Mouse (Mus musculus): ENCODE data around the gene Sertad4. TPM values are rescaled to one million over a fixed set of nuclear protein-coding genes. Genes with fewer than 3 reads are reported as not detected.

Sertad4 gene
- polyA plus RNA-seq, 1 experiment from 2014 or later: 18.1 TPM

GRCm38 (mm10) chr1:192830444-192830843 lies 25.1 kb downstream of the Sertad4 start:
- no peak for ATAC-seq (ENCODE audit: insufficient number of reproducible peaks, low FRiP score)
- Histone ChIP-seq H3K9ac (no peak overlapping the region), H3K4me3 (no peak overlapping the region), H3K36me3 (no peaks in the 10 kb centered on the region), H3K4me2 (no peak overlapping the region), H3K9me3 (replicated peaks) (no peaks in the 10 kb centered on the region), H3K4me1 (replicated peaks) (peaks cover 45% of the 10 kb centered on the region), H3K27me3 (replicated peaks) (peaks cover 21% of the 10 kb centered on the region), H3K27ac (ENCODE audit: poor library complexity, severe bottlenecking) (no peak overlapping the region)
- 24% methylated on average over 6 of the region's 6 CpGs for WGBS

GRCm38 (mm10) chr1:192828928-192829327 lies 26.6 kb downstream of the Sertad4 start:
- Histone ChIP-seq H3K27ac (ENCODE audit: poor library complexity, severe bottlenecking) (no peak overlapping the region), H3K27me3 (replicated peaks) (peaks cover 18% of the 10 kb centered on the region), H3K4me2 (no peak overlapping the region), H3K4me3 (no peak overlapping the region), H3K9me3 (replicated peaks) (0 out of 2 replicates have a peak, but pooled peaks cover 3% of the 10 kb centered on the region), H3K36me3 (no peaks in the 10 kb centered on the region), H3K9ac (no peak overlapping the region), H3K4me1 (replicated peaks) (peaks cover 36% of the 10 kb centered on the region)
- WGBS: 56% methylated on average over 7 of the region's 7 CpGs
- no peak for ATAC-seq (ENCODE audit: insufficient number of reproducible peaks, low FRiP score)

GRCm38 (mm10) chr1:192827955-192828354 lies 27.6 kb downstream of the Sertad4 start:
- H3K4me1 ChIP-seq (replicated peaks): peaks cover 39% of the 10 kb centered on the region
- no peak overlapping the region for H3K4me2 ChIP-seq
- peaks cover 8% of the 10 kb centered on the region for H3K27me3 ChIP-seq (replicated peaks)
- H3K9me3 ChIP-seq (replicated peaks): 0 out of 2 replicates have a peak, but pooled peaks cover 3% of the 10 kb centered on the region
- no peak overlapping the region for H3K27ac ChIP-seq (ENCODE audit: poor library complexity, severe bottlenecking)
- no peak overlapping the region for H3K4me3 ChIP-seq
- ATAC-seq (ENCODE audit: insufficient number of reproducible peaks, low FRiP score): no peak
- no peak overlapping the region for H3K9ac ChIP-seq
- H3K36me3 ChIP-seq: no peaks in the 10 kb centered on the region

GRCm38 (mm10) chr1:192825746-192826145 lies 29.8 kb downstream of the Sertad4 start:
- no peak for ATAC-seq (ENCODE audit: insufficient number of reproducible peaks, low FRiP score)
- Histone ChIP-seq H3K9me3 (replicated peaks) (peaks cover 3% of the 10 kb centered on the region; the same call in 1 of the 2 replicates), H3K4me3 (no peak overlapping the region), H3K9ac (no peak overlapping the region), H3K4me2 (no peak overlapping the region), H3K4me1 (replicated peaks) (peaks cover 47% of the 10 kb centered on the region), H3K36me3 (no peaks in the 10 kb centered on the region), H3K27ac (ENCODE audit: poor library complexity, severe bottlenecking) (no peak overlapping the region), H3K27me3 (replicated peaks) (no peaks in the 10 kb centered on the region)
- 25% methylated on average over 9 of the region's 9 CpGs for WGBS

DNA sequence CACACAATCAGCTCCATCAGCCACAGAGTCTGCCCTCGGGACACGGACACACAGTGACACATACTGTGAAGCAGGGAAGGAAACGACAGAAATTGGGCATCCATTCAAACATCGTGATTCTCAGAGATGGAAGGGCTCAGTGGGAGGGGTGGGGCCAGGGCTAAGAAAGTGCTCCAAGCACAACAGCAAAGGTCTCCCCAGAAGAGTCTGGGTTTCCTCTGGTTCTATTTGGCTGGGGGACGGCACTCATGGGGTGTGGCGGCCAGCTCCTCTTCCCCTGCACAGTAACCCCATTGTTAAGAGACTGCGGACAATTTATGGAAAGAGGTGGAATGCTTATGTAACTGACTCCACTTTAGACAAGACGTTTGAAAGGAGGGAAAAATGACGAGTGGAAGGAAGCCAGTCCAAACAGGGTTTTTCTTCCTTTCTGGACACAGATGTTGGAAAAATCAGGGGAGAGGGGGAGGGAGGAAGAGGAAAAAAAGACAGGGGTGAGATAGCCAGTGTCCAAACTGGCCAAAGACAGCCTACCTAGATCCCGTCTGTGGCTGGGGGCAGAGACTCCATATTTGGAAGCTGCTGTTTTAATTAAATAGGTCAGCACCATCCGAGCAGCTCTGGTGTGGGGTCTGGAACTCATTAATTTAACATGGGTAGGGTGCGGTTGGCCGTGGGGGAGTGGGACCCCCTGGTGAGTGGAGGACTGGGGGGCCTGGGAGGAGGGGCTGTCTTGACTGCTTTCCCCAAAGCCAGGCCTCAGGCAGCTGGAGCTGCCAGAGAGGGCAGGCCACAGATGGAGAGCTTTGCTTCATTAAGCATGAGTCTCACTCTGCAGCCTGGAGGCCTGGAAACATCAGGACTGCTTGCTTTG lies 32.7 kb downstream of the Sertad4 start:
- peak overlapping the region; percentile 86 for H3K27ac ChIP-seq (ENCODE audit: poor library complexity, severe bottlenecking)
- peaks cover 3% of the 10 kb centered on the region; the same call in 1 of the 2 replicates for H3K9me3 ChIP-seq (replicated peaks)
- 23% methylated on average over 13 of the region's 13 CpGs for WGBS
- no peaks in the 10 kb centered on the region for H3K27me3 ChIP-seq (replicated peaks)
- no peak overlapping the region for H3K4me3 ChIP-seq
- no peak overlapping the region; the same call in 1 of the 2 replicates for H3K9ac ChIP-seq
- peak; percentile 87 for ATAC-seq (ENCODE audit: insufficient number of reproducible peaks, low FRiP score)
- H3K4me2 ChIP-seq: peak overlapping the region; percentile 25; the same call in 1 of the 2 replicates
- H3K4me1 ChIP-seq (replicated peaks): peaks cover 29% of the 10 kb centered on the region
- H3K36me3 ChIP-seq: no peaks in the 10 kb centered on the region

GRCm38 (mm10) chr1:192822309-192822651 lies 33.3 kb downstream of the Sertad4 start:
- whole genome bisulfite sequencing: 44% methylated on average over 1 of the region's 1 CpGs
- Histone ChIP-seq H3K9ac (no peak overlapping the region), H3K9me3 (replicated peaks) (peaks cover 3% of the 10 kb centered on the region; the same call in 1 of the 2 replicates), H3K4me3 (no peak overlapping the region), H3K36me3 (no peaks in the 10 kb centered on the region), H3K27ac (ENCODE audit: poor library complexity, severe bottlenecking) (peak overlapping the region; percentile 86), H3K27me3 (replicated peaks) (no peaks in the 10 kb centered on the region), H3K4me1 (replicated peaks) (peaks cover 29% of the 10 kb centered on the region), H3K4me2 (no peak overlapping the region)
- ATAC-seq (ENCODE audit: insufficient number of reproducible peaks, low FRiP score): no peak; the same call in 1 of the 2 replicates

GRCm38 (mm10) chr1:192818334-192818733 lies 37.2 kb downstream of the Sertad4 start:
- no peak overlapping the region for H3K9ac ChIP-seq
- no peak for ATAC-seq (ENCODE audit: insufficient number of reproducible peaks, low FRiP score)
- H3K27me3 ChIP-seq (replicated peaks): no peaks in the 10 kb centered on the region
- H3K4me3 ChIP-seq: no peak overlapping the region
- H3K4me1 ChIP-seq (replicated peaks): peaks cover 28% of the 10 kb centered on the region
- no peak overlapping the region for H3K4me2 ChIP-seq
- no peaks in the 10 kb centered on the region for H3K36me3 ChIP-seq
- no peaks in the 10 kb centered on the region; the same call in 1 of the 2 replicates for H3K9me3 ChIP-seq (replicated peaks)
- 87% methylated on average over 5 of the region's 5 CpGs for WGBS
- H3K27ac ChIP-seq (ENCODE audit: poor library complexity, severe bottlenecking): no peak overlapping the region

DNA sequence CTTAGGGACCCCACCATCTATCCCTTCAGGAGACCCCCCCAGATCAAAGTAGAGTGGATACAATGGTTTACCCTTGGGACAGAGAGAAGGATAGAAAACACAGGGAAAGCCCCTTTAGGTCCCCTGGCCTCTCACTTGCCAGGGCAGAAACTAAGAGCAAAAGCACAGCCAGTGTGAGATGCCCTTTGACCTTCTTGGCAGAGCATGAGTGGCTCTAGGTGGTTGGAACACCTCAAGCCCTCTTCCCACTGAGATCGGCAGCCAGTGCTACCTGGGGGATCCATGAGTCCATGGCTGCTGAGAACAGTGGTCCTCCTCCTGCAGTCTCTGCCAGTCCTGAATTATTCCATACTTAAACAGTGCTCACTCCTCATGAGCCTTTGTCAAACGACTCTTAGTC lies 39.8 kb downstream of the Sertad4 start:
- Histone ChIP-seq H3K36me3 (no peaks in the 10 kb centered on the region), H3K27ac (ENCODE audit: poor library complexity, severe bottlenecking) (no peak overlapping the region), H3K4me2 (no peak overlapping the region), H3K9me3 (replicated peaks) (no peaks in the 10 kb centered on the region; the same call in 1 of the 2 replicates), H3K27me3 (replicated peaks) (no peaks in the 10 kb centered on the region), H3K4me1 (replicated peaks) (peaks cover 18% of the 10 kb centered on the region; the same call in 1 of the 2 replicates), H3K4me3 (no peak overlapping the region), H3K9ac (no peak overlapping the region)
- WGBS: 53% methylated on average over 2 of the region's 2 CpGs
- ATAC-seq (ENCODE audit: insufficient number of reproducible peaks, low FRiP score): no peak

DNA sequence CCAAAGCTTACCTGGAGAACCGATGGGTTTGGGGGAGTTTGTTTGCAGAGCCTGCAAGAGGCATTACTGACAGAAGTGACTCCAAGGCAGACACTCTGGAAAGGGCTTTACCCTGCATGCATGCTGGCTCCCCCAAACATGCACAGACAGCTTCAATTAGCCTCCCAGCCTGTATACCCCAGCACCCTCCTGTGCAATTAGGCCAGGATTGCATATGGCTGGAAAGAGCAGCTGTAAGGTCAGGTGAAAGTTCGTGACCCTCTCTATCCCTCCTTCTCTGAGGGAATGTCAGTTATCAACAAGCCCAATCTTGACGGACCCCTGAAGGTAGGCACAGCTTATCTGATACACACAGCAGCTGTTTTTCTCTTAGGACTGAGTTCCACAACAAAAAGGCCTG lies 40.9 kb downstream of the Sertad4 start:
- Histone ChIP-seq H3K4me1 (replicated peaks) (peaks cover 18% of the 10 kb centered on the region; the same call in 1 of the 2 replicates), H3K9ac (no peak overlapping the region), H3K9me3 (replicated peaks) (no peaks in the 10 kb centered on the region), H3K27ac (ENCODE audit: poor library complexity, severe bottlenecking) (no peak overlapping the region), H3K4me3 (no peak overlapping the region), H3K4me2 (no peak overlapping the region), H3K27me3 (replicated peaks) (no peaks in the 10 kb centered on the region), H3K36me3 (no peaks in the 10 kb centered on the region)
- ATAC-seq (ENCODE audit: insufficient number of reproducible peaks, low FRiP score): no peak
- 27% methylated on average over 3 of the region's 3 CpGs for WGBS

DNA sequence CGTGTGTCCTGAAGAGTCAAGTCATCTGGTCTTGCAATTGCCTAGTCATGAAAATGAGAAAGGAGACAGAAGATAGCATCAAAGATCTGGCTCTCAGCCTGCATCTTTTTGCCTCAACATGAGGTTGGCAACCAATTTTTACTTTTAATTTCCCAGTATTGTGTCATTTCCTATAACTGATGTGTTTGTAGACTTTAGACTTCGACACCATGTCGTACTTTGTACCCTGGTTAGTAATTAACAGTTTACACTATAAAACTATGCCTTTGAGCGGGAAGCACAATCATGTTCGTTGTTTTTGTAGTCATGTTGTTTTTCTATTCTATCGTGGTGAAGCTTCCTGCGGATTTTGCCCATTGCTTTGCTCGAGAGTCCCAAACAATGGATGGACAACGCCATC lies 42.8 kb downstream of the Sertad4 start:
- no peak overlapping the region for H3K9ac ChIP-seq
- no peaks in the 10 kb centered on the region for H3K27me3 ChIP-seq (replicated peaks)
- H3K27ac ChIP-seq (ENCODE audit: poor library complexity, severe bottlenecking): peak overlapping the region; percentile 12; the same call in 1 of the 2 replicates
- ATAC-seq (ENCODE audit: insufficient number of reproducible peaks, low FRiP score): no peak
- no peaks in the 10 kb centered on the region for H3K9me3 ChIP-seq (replicated peaks)
- no peak overlapping the region for H3K4me3 ChIP-seq
- no peak overlapping the region for H3K4me2 ChIP-seq
- peaks cover 18% of the 10 kb centered on the region; the same call in 1 of the 2 replicates for H3K4me1 ChIP-seq (replicated peaks)
- H3K36me3 ChIP-seq: no peaks in the 10 kb centered on the region
- 88% methylated on average over 9 of the region's 9 CpGs for WGBS

GRCm38 (mm10) chr1:192812290-192812689 lies 43.3 kb downstream of the Sertad4 start:
- no peak overlapping the region for H3K4me3 ChIP-seq
- H3K27ac ChIP-seq (ENCODE audit: poor library complexity, severe bottlenecking): peak overlapping the region; percentile 12; the same call in 1 of the 2 replicates
- no peaks in the 10 kb centered on the region for H3K36me3 ChIP-seq
- H3K4me2 ChIP-seq: no peak overlapping the region
- H3K9me3 ChIP-seq (replicated peaks): no peaks in the 10 kb centered on the region
- no peaks in the 10 kb centered on the region for H3K27me3 ChIP-seq (replicated peaks)
- 0 out of 2 replicates have a peak, but pooled peaks have one; percentile 29 for ATAC-seq (ENCODE audit: insufficient number of reproducible peaks, low FRiP score)
- WGBS: 66% methylated on average over 5 of the region's 5 CpGs
- H3K4me1 ChIP-seq (replicated peaks): peaks cover 18% of the 10 kb centered on the region
- no peak overlapping the region for H3K9ac ChIP-seq

All from heart, embryonic 12.5 days (tissue).